Mouse (Mus musculus): ENCODE measurements around the gene Magi1.

Magi1 gene

DNA sequence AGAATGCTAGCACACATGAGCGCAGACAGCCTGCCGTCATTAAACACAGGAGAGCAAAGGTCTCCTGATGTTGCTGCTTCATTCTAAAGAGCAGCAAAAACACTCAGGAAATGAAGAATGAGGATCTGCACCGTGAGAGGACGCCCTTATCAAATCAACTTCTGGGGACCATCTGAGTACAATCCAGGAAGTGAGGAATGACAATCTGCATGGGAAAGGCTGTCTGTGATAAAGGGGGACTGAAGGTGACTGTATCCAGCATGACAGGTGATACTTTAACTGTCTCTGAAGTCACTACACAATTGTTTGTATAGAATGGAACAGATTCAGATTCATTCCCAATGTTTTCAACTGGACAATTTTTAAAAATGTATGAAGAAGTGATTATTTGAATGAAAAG is 456.8 kb downstream of the Magi1 start:
- DNase-seq (ENCODE audit: low read depth, low spot score), result no peak

GRCm38 (mm10) chr6:93822221-93822897 is 461.4 kb downstream of the Magi1 start:
- DNase-seq (ENCODE audit: low read depth, low spot score), result no peak

GRCm38 (mm10) chr6:93821512-93821911 is 462.2 kb downstream of the Magi1 start:
- no peak for DNase-seq (ENCODE audit: low read depth, low spot score)

DNA sequence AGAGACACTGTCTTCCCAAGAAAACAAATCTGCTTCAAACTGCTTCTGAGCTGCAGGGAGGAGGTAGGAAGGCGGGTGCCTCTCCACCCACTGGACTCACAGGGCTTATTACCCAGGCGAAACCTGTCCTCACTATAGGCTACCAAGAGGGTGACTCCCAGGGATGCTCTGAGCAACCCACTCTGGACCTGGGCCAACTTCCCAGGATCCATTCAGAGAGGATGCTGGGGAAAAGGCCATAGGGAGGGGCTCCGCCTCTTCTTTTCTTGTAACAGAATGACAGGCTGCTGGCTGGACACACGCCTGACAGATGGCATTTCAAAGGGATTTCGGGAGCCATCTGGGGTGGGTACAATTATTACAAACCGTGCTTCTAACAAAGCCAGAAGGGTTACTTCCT is 463.8 kb downstream of the Magi1 start:
- peak; percentile 14 for DNase-seq (ENCODE audit: low read depth, low spot score)

DNA sequence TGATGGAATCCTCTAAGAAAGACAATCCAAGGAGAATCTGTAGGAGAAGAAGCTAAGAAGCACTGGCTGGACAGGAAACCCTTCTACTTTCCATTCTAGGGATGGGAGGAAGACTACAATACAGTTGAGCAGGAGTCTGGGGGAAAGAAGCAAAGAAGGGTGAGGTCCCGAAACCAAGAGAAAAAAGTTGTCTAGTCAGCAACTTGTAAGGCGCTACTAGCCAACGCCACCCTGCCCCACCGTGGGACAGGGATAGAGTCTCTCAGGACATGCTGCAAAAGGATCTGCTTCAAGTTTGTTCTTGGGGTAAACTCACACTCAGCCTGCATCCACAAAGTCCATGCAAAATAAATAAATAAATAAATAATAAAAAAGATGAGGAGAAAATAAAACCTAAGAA is 464.4 kb downstream of the Magi1 start:
- no peak for DNase-seq (ENCODE audit: low read depth, low spot score)

DNA sequence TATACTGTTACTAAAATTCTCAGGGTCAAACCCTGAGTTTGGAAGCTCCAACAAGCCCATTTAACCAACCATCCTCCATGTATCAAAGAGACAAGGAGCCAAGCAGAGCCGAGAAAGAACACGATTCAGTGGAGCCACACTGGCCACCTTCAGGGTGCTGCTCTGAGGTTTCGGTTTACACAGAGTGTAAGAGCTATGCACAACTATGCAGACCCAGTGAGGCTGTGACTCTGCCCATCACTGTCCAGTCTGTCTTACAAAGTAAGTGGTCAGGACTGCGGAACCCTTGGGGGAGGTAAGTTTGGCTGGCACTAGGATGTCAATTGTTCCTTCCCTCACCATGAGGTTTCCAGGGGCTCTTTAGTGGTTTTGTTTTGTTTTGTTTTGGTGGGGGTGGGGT is 465.2 kb downstream of the Magi1 start:
- no peak for DNase-seq (ENCODE audit: low read depth, low spot score)

DNA sequence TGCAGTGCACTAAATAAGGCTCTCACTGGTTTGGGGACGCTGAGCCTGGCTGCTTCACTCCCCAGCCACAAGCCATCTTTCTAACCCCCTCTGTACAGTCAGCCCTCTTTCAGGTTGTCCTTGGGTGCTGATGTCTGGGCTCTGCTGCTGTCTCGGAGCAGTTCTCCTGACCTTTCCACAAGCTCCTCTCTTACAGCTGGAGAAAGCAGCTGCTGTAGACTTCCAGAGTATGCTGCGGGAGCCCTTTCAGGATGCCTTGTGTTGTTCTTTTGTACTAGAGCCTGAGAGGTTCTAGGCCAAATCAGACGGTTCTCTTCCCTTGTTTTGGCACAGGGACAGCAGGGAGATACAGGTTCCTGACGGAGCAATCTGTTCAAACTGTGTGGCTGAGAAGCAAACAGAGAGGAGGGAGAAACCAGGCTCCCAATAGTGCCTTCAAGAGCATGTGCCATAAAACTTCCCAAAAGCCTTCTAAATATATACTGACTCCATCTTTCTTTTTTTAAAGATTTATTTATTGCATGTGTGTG is 478.2 kb downstream of the Magi1 start:
- no peak for DNase-seq (ENCODE audit: low read depth, low spot score)

- no peak for DNase-seq (ENCODE audit: low read depth, low spot score)
These were observed 481.3 kb downstream of the Magi1 start for GRCm38 (mm10) chr6:93802390-93802789.

- no peak for DNase-seq (ENCODE audit: low read depth, low spot score)
These were observed 483.3 kb downstream of the Magi1 start for GRCm38 (mm10) chr6:93800465-93800864.

- DNase-seq (ENCODE audit: low read depth, low spot score), result no peak
These were observed 491.2 kb downstream of the Magi1 start for GRCm38 (mm10) chr6:93792309-93793215.

- DNase-seq (ENCODE audit: low read depth, low spot score), result no peak
These were observed 494.0 kb downstream of the Magi1 start for GRCm38 (mm10) chr6:93789721-93790120.

DNA sequence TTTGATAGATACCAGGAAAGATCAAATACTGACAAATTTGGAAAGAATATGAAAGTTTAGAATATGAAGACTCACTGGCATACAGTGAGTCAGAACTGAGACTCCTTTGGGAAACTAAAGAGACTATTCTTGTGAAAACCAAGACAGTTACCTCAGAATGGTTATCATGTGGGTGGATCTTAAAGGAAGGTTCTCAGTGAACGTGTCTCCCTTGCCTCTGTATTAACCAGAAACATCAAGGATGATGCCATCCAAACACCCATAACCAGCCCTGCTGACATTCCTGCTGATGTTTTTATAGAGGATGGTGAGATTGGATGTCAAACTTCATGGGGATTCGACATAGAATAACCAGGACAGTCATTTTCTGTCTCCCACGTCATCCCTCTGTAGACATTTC is 496.7 kb downstream of the Magi1 start:
- DNase-seq (ENCODE audit: low read depth, low spot score), result no peak

- DNase-seq (ENCODE audit: low read depth, low spot score), result no peak
These were observed 497.5 kb downstream of the Magi1 start for GRCm38 (mm10) chr6:93786220-93786619.

GRCm38 (mm10) chr6:93771081-93771480 is 512.6 kb downstream of the Magi1 start:
- DNase-seq (ENCODE audit: low read depth, low spot score), result no peak

- no peak for DNase-seq (ENCODE audit: low read depth, low spot score)
These were observed 513.3 kb downstream of the Magi1 start for GRCm38 (mm10) chr6:93770283-93771025.

- DNase-seq (ENCODE audit: low read depth, low spot score), result no peak
These were observed 525.6 kb downstream of the Magi1 start for GRCm38 (mm10) chr6:93758114-93758513.

DNA sequence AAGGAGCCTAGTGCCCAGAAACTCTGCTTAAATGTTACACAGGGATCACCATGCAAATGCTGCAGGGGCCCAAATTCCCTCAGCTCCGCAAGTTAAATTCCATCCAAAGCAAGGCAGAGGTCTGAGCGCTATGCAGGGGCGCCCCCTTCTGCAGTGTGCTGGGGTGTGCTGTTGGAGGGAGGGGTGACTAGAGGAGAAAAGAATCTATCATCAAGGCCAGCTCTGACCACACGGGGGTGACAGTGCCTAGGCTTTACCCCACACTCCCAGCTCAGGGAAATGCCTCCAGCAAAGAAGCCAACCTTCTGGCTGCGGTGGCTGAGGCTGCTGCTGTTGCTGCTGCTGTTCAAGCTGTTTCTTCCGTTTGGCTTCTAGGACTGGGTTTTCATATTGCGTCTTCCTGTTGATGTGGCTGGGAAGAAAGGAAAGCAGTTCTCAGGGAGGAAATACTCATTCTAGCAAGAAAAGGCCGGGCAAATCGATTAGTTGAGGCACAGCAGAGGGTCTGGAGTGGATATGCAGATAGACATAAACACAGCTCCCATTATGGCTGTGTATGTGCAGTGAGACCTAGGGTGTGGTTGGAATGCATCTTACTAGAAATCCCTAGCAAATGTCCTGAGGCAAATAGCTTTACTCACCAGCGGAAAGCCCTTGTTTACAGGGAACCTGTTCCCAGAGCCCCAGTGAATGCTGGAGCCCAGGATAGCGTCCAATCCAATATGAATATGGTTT is 526.2 kb downstream of the Magi1 start:
- peak; percentile 84 for DNase-seq (ENCODE audit: low read depth, low spot score)

DNA sequence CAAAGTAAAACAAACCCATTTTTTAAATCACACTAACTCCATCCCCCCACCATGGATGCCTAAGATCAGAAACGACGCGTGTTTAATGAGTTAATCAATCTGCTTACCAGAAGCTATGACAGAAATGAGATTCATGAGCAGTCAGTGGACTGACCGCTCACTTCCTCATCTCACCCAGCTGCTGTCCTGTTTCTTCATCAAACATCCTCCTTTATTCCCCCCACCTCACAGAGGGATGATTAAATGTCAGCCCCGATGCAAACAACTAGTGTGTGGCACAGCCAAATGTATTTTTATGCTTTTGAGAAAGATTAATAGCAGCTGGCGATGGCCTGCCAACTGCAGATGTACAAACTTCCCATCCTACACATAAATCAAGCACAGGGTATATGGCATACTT is 540.6 kb downstream of the Magi1 start:
- no peak for DNase-seq (ENCODE audit: low read depth, low spot score)

GRCm38 (mm10) chr6:93739786-93740185 is 543.9 kb downstream of the Magi1 start:
- no peak for DNase-seq (ENCODE audit: low read depth, low spot score)

DNA sequence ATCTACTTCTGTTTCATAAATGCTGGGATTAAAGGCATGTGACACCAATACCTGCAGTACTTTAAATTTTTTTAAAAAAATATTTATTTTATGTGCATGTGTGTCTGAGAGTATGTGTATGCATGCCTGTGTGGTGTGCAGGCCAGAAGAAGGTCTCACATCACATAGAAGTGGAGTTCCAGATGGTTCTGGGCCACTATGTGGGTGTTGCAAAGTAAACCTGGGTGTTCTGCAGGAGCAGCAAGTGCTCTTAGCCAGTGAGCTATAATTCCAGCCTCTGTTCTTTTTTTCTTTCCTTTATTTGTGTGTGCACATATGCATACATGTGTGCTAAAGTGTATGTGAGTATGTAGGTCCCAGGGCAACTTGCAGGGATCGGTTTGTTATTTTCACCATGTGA is 546.6 kb downstream of the Magi1 start:
- no peak for DNase-seq (ENCODE audit: low read depth, low spot score)

DNA sequence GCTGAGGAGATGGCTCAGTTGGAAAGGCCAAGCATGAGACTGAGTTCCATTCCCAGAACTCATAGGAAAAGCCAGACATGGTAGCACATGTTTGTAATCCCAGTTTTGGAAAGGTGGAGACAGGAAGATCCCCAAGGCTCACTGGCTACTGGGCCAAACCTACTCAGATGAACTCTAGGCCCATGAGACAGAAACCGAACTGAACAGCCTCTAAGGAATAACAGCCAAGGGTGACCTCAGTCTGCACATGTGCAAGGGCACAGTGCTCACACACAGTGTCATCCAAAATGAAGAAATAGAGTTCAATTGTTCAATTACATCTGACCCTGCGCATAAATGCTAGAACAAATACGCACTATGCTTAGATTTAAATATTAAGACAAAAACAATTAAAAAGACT is 547.6 kb downstream of the Magi1 start:
- no peak for DNase-seq (ENCODE audit: low read depth, low spot score)
